Mouse (Mus musculus) CH12.LX (cell line): ENCODE data around the gene Lama4. TPM values are rescaled to one million over a fixed set of nuclear protein-coding genes. Genes with fewer than 3 reads are reported as not detected.

ENCODE experiments used
- DNase-seq: peaks from one replicate; pipeline ENCODE4 v3.0.0-alpha.2; 2013; ENCODE audit errors: extremely low read depth
- H3K27ac ChIP-seq: 2 replicates; pipeline ENCODE4 v1.5.1; 2012; ENCODE audit warnings: low read depth, mild to moderate bottlenecking, control low read depth, moderate library complexity; ENCODE audit not compliant: insufficient read depth
- H3K27me3 ChIP-seq: replicated peaks from 2 replicates; pipeline ENCODE3; 2012; ENCODE audit warnings: inconsistent platforms
- H3K36me3 ChIP-seq, 2 experiments: replicated peaks in 1 of 2; 2 replicates each; pipeline versions ENCODE3 to v1.6.1; 2012; ENCODE audit warnings: inconsistent platforms in 1 of 2, low read length in 1 of 2, mild to moderate bottlenecking in 1 of 2, mixed read lengths in 1 of 2, moderate library complexity in 1 of 2; ENCODE audit not compliant: control insufficient read depth in 1 of 2, insufficient read depth in 1 of 2
- H3K4me1 ChIP-seq, 2 experiments: 2 replicates each; pipeline ENCODE4 v1.6.1; 2012; ENCODE audit warnings: inconsistent platforms in 1 of 2, moderate library complexity in 1 of 2; ENCODE audit not compliant: insufficient read depth in 2 of 2, control insufficient read depth in 1 of 2
- H3K4me2 ChIP-seq: 2 replicates; pipeline ENCODE4 v1.6.1; 2012; ENCODE audit warnings: low read depth, mild to moderate bottlenecking, control low read depth; ENCODE audit not compliant: poor library complexity, insufficient read depth, severe bottlenecking
- H3K4me3 ChIP-seq, 3 experiments: fragments of 150-350 bp in 1 of 3; sonication (generic) in 1 of 3; replicated peaks in 1 of 3; 2 replicates each; pipeline versions ENCODE3 to v1.5.1; 2011 to 2012; ENCODE audit warnings: low read depth in 2 of 3, low read length in 2 of 3, mild to moderate bottlenecking in 2 of 3, moderate library complexity in 2 of 3, control low read depth in 1 of 3, improper control_type of control experiment in 1 of 3, inconsistent platforms in 1 of 3, mixed read lengths in 1 of 3; ENCODE audit not compliant: poor library complexity in 1 of 3
- H3K79me2 ChIP-seq: replicated peaks from 2 replicates; pipeline ENCODE4 v1.6.1; 2012; ENCODE audit warnings: mild to moderate bottlenecking, moderate library complexity; ENCODE audit not compliant: control insufficient read depth, poor library complexity, insufficient read depth, severe bottlenecking; ENCODE audit errors: extremely low read depth
- H3K9ac ChIP-seq: 2 replicates; pipeline ENCODE4 v1.6.1; 2012; ENCODE audit warnings: low read depth, mild to moderate bottlenecking, control low read depth, moderate library complexity; ENCODE audit not compliant: insufficient read depth
- H3K9me3 ChIP-seq: replicated peaks from 2 replicates; pipeline ENCODE3; 2012; ENCODE audit warnings: low read length, inconsistent platforms, mixed read lengths
- E2F4 ChIP-seq: IDR thresholded peaks from 2 replicates; pipeline ENCODE4 v1.6.1; 2011; ENCODE audit warnings: low read depth, low read length, improper control_type of control experiment; ENCODE audit not compliant: insufficient replicate concordance
- MXI1 ChIP-seq: IDR thresholded peaks from 2 replicates; pipeline ENCODE4 v1.6.1; 2011; ENCODE audit warnings: mild to moderate bottlenecking, low read depth, low read length, improper control_type of control experiment
- MYC ChIP-seq: IDR thresholded peaks from 2 replicates; pipeline ENCODE4 v1.6.1; 2011; ENCODE audit warnings: low read depth, mild to moderate bottlenecking, improper control_type of control experiment, low read length
- NELFE ChIP-seq: IDR thresholded peaks from 2 replicates; pipeline ENCODE4 v1.6.1; 2011; ENCODE audit warnings: low read depth, low read length, improper control_type of control experiment
- PAX5 ChIP-seq: IDR thresholded peaks from 2 replicates; pipeline ENCODE4 v1.6.1; 2012; ENCODE audit warnings: low read length, inconsistent platforms, mixed read lengths
- RAD21 ChIP-seq: IDR thresholded peaks from 2 replicates; pipeline ENCODE4 v1.6.1; 2011; ENCODE audit warnings: low read depth, mild to moderate bottlenecking, low read length, improper control_type of control experiment, moderate library complexity
- RCOR1 ChIP-seq: conservative IDR thresholded peaks from 2 replicates; pipeline ENCODE4 v1.6.1; 2012; ENCODE audit warnings: low read depth, mild to moderate bottlenecking, inconsistent platforms, low read length, improper control_type of control experiment
- TCF12 ChIP-seq: IDR thresholded peaks from 2 replicates; pipeline ENCODE4 v1.6.1; 2014; ENCODE audit warnings: low read depth, mild to moderate bottlenecking, inconsistent platforms, low read length, improper control_type of control experiment
- UBTF ChIP-seq: IDR thresholded peaks from 2 replicates; pipeline ENCODE4 v1.6.1; 2012; ENCODE audit warnings: low read depth, mild to moderate bottlenecking, inconsistent platforms, low read length, improper control_type of control experiment, moderate library complexity
- ZKSCAN1 ChIP-seq: IDR thresholded peaks from 2 replicates; pipeline ENCODE4 v1.6.1; 2012; ENCODE audit warnings: low read depth, inconsistent platforms, low read length, improper control_type of control experiment, borderline replicate concordance
- ZMIZ1 ChIP-seq: IDR thresholded peaks from 2 replicates; pipeline ENCODE4 v1.6.1; 2012; ENCODE audit warnings: low read depth, mild to moderate bottlenecking, inconsistent platforms, low read length, improper control_type of control experiment
- ZNF384 ChIP-seq: IDR thresholded peaks from 2 replicates; pipeline ENCODE4 v1.6.1; 2012; ENCODE audit warnings: low read depth, low read length, improper control_type of control experiment, inconsistent platforms
- dilution Hi-C: fragments of 300-500 bp; cut with MboI; formaldehyde crosslinking; loops from 2 replicates; pipeline ENCODE4 v1.14.3; 2020; ENCODE audit warnings: low sequenced_read_pairs; ENCODE audit not compliant: extremely low pct_unique_long_range_greater_than_20kb, extremely low pct_ligation_motif_present
- in situ Hi-C: fragments of 300-500 bp; cut with MboI; formaldehyde crosslinking; loops from 3 replicates; pipeline ENCODE4 v1.14.3; 2019; ENCODE audit warnings: low sequenced_read_pairs, low pct_ligation_motif_present, low pct_unique_long_range_greater_than_20kb, mixed read lengths
- polyA plus RNA-seq: library from polyadenylated mRNA; unstranded; fragments of >175 nt; gene quantifications from 2 replicates; pipeline ENCODE4 v1.2.1, GENCODE M21; 2012; ENCODE audit warnings: low read depth; ENCODE audit not compliant: insufficient read length
- total RNA-seq, 2 experiments: library from RNA; depleted of rRNA; stranded (reverse); fragments of 300-350 nt in 1 of 2; fragments of >200 nt in 1 of 2; gene quantifications; 2 replicates each; pipeline ENCODE4 v1.2.3; 2012 to 2014

Gene Lama4
- total and polyA plus RNA-seq, 3 experiments = 0.08 to 0.50 (median 0.19) TPM

DNA sequence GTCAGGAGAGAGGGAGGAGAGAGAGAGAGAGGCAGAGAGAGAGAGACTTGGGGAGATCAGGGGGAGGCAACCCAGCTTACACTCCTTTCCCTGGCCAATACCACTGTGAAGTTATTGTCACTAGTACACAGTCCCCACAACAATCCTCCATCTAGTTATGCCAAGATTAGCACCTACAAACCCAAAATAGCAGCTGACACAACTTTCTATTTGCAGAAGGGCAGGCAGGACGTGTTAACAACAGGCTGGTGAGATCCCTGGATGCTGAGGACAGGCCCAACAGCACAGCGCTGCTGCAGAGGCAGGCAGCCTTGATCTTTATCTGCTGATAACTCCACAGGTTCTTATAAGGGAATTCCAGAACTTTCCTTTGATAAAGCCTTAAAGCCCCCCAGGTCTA lies 3.4 kb upstream of the Lama4 start:
- Histone ChIP-seq H3K9ac (no peak overlapping the region), H3K27ac (no peak overlapping the region), H3K27me3 (no peaks in the 10 kb centered on the region), H3K4me1 (peaks cover 0 to 3% of the 10 kb centered on the region in 2 experiments; a peak in 1 of 4 replicates), H3K4me3 (no peak overlapping the region), H3K4me2 (no peak overlapping the region), H3K9me3 (no peaks in the 10 kb centered on the region), H3K79me2 (no peaks in the 10 kb centered on the region), H3K36me3 (no peaks in the 10 kb centered on the region)
- DNase-seq = no peak
- dilution Hi-C loops (no loop called here), in situ Hi-C loops (no loop called here)
- TF ChIP-seq E2F4 (no peak), UBTF (no peak)

DNA sequence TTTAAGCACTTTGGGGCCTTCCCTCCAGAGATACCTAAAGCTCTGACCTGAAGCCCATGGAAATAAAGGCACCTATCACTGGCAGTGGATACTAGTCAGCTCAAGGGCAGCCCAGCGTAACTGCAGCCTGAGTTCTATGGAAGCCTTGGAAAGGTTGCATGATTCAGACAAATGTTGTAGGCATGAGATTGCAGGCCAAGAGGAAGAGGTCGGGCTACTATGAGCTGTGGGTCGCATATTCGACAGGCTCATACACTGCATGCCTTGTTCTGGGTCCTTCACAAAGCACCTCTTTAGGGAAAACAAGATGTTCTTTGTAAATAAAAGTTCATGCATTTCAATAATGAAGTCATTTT lies 618 bp upstream of the Lama4 start:
- Histone ChIP-seq H3K4me2 (no peak overlapping the region), H3K9ac (no peak overlapping the region), H3K27me3 (no peaks in the 10 kb centered on the region), H3K9me3 (no peaks in the 10 kb centered on the region), H3K4me3 (no peak overlapping the region), H3K79me2 (no peaks in the 10 kb centered on the region), H3K4me1 (peaks cover 2 to 3% of the 10 kb centered on the region in 2 experiments; a peak in 2 of 4 replicates), H3K27ac (no peak overlapping the region), H3K36me3 (no peaks in the 10 kb centered on the region)
- dilution Hi-C loops (no loop called here), in situ Hi-C loops (no loop called here)
- no peak for DNase-seq
- TF ChIP-seq ZKSCAN1 (no peak), NELFE (no peak), ZNF384 (no peak), MYC (no peak), ZMIZ1 (no peak), RCOR1 (no peak)

DNA sequence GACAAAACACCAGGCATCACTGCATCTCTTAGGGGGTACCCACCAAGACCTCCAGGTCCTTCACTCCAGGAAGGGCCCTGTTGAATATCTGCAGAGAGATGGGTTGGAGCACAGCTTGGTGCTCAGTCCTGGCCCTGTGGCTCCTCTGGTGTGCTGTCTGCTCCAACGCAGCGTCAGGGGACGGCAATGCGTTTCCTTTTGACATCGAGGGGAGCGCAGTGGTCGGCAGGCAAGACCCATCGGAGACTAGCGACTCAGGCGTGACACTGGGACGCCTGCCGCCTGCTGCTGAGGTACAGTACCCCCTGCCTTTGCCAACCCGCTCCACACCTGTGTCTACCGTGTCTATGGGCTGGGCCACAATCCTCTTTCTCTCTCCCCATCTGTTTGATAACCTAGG lies 542 bp downstream of the Lama4 start:
- Histone ChIP-seq H3K79me2 (no peaks in the 10 kb centered on the region), H3K4me3 (no peak overlapping the region), H3K9me3 (no peaks in the 10 kb centered on the region), H3K4me1 (peaks cover 2 to 3% of the 10 kb centered on the region in 2 experiments; a peak in 2 of 4 replicates), H3K27me3 (no peaks in the 10 kb centered on the region), H3K27ac (no peak overlapping the region), H3K4me2 (no peak overlapping the region), H3K36me3 (no peaks in the 10 kb centered on the region), H3K9ac (no peak overlapping the region)
- dilution Hi-C loops (no loop called here), in situ Hi-C loops (no loop called here)
- TF ChIP-seq MYC (no peak), RAD21 (no peak), MXI1 (no peak), PAX5 (no peak), TCF12 (no peak), E2F4 (no peak)
- no peak for DNase-seq
